Mouse (Mus musculus) cerebellum, postnatal 10 days (tissue): ENCODE measurements around the gene Pcdh9.

Experiments used
- DNase-seq, 2 experiments: peaks; one replicate each; pipeline ENCODE4 v3.0.0; 2021; ENCODE audit warnings: mixed read lengths in 2 of 2

Gene Pcdh9

GRCm38 (mm10) chr14:93545575-93545974 lies 344.9 kb downstream of the Pcdh9 start:
- no peak for DNase-seq

- DNase-seq, result peak; percentile 75 to 82
Observed at GRCm38 (mm10) chr14:93543970-93544627, 346.4 kb downstream of the Pcdh9 start.

- peak; percentile 61 to 73 for DNase-seq
Observed at GRCm38 (mm10) chr14:93543561-93543960, 346.9 kb downstream of the Pcdh9 start.

- DNase-seq, result no peak
Observed at GRCm38 (mm10) chr14:93534928-93535327, 355.6 kb downstream of the Pcdh9 start.

GRCm38 (mm10) chr14:93523430-93523829 lies 367.0 kb downstream of the Pcdh9 start:
- no peak for DNase-seq

GRCm38 (mm10) chr14:93520166-93520565 lies 370.3 kb downstream of the Pcdh9 start:
- DNase-seq, result peak; percentile 36 to 39

GRCm38 (mm10) chr14:93516679-93517078 lies 373.8 kb downstream of the Pcdh9 start:
- no peak for DNase-seq

GRCm38 (mm10) chr14:93506107-93506506 lies 384.4 kb downstream of the Pcdh9 start:
- no peak for DNase-seq

GRCm38 (mm10) chr14:93498813-93499690 lies 391.4 kb downstream of the Pcdh9 start:
- peak; percentile 97 to 98 for DNase-seq

GRCm38 (mm10) chr14:93474991-93475390 lies 415.5 kb downstream of the Pcdh9 start:
- DNase-seq, result peak; percentile 84 to 89

- DNase-seq, result no peak
Observed at GRCm38 (mm10) chr14:93472494-93472893, 418.0 kb downstream of the Pcdh9 start.

GRCm38 (mm10) chr14:93463360-93463892 lies 427.1 kb downstream of the Pcdh9 start:
- peak in 1 of 2 experiments; percentile 21 for DNase-seq

- DNase-seq, result no peak
Observed at GRCm38 (mm10) chr14:93450930-93451665, 439.4 kb downstream of the Pcdh9 start.

- DNase-seq, result no peak
Observed at GRCm38 (mm10) chr14:93441852-93442251, 448.6 kb downstream of the Pcdh9 start.

- DNase-seq, result peak in 1 of 2 experiments; percentile 30
Observed at GRCm38 (mm10) chr14:93437226-93437625, 453.3 kb downstream of the Pcdh9 start.

GRCm38 (mm10) chr14:93416752-93417151 lies 473.7 kb downstream of the Pcdh9 start:
- DNase-seq, result peak; percentile 45 to 66

- peak; percentile 39 to 76 for DNase-seq
Observed at GRCm38 (mm10) chr14:93415496-93415895, 475.0 kb downstream of the Pcdh9 start.

GRCm38 (mm10) chr14:93409314-93409713 lies 481.2 kb downstream of the Pcdh9 start:
- DNase-seq, result no peak

GRCm38 (mm10) chr14:93407747-93408146 lies 482.7 kb downstream of the Pcdh9 start:
- DNase-seq, result no peak

GRCm38 (mm10) chr14:93385090-93385489 lies 505.4 kb downstream of the Pcdh9 start:
- DNase-seq, result peak; percentile 82 to 87

GRCm38 (mm10) chr14:93381163-93381562 lies 509.3 kb downstream of the Pcdh9 start:
- peak; percentile 61 to 63 for DNase-seq

GRCm38 (mm10) chr14:93380757-93381156 lies 509.7 kb downstream of the Pcdh9 start:
- DNase-seq, result peak; percentile 24

GRCm38 (mm10) chr14:93376159-93376558 lies 514.3 kb downstream of the Pcdh9 start:
- no peak for DNase-seq
